Mouse (Mus musculus): ENCODE measurements around the gene Slc25a34.

DNA sequence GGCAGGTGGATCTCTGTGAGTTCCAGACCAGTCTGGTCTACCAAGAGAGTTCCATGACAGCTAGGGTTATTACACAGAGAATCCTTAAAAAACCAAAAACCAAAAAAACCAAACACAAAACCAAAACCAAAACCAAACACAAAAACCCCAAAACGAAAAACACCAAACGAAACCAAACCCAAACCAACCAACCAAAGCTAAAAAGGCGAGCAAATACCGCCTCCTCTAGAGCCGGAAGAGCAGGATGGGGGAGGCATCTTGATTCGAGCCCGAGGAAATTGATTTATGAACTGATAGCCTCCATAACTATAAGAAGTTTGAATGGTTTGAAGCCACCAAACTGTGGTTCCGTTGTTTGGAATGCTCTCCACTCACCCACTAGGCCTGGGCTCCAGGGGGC is 39.7 kb downstream of the Slc25a34 start:
- TF ChIP-seq CEBPB (IDR thresholded peaks at IDR 0.05; ENCODE audit: low read depth): no peak
- no peak for TF ChIP-seq CTCF (IDR thresholded peaks at IDR 0.05; ENCODE audit: control insufficient read depth, insufficient read depth, insufficient read length)
- no peak for TF ChIP-seq USF1 (IDR thresholded peaks at IDR 0.05; ENCODE audit: low read depth)
- TF ChIP-seq MYOD1 (IDR thresholded peaks at IDR 0.05; ENCODE audit: control insufficient read depth, insufficient read length, low read depth): no peak
- TF ChIP-seq MAX (IDR thresholded peaks at IDR 0.05): no peak
- TF ChIP-seq MYOG (IDR thresholded peaks at IDR 0.05; ENCODE audit: control insufficient read depth, extremely low read depth, insufficient read length): no peak
